Mouse (Mus musculus): ENCODE results near the gene Zfp93.
"Not testable (repeated sequence)": the region's sequence is repeated elsewhere in the genome, so short reads cannot be mapped to it uniquely, and the experiment has no call there.

Zfp93 gene

DNA sequence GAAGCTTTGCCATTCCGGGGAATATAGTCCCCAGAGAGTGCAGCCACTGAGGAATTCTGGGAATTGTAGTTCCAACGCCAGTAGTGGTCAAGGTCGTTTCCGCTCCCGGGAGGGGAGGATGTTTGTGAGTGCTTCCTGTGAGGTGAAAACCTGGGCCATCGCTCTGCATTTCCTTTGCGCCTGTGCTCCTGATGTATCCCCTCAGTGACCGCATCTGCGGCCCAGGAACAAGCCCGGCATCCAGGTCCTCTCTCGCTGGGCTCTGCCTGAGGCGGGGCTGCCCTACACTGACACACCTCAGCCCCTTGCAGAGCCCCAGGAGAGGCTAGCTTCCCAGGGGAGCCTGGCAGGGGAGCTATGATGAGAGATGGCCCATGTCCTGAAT lies at the start of gene Zfp93:
Gene Zfp93, plus strand, starts transcription at position 133 of the 385 bp plus-strand sequence.
- DNase-seq: peak; percentile 77 to 79

DNA sequence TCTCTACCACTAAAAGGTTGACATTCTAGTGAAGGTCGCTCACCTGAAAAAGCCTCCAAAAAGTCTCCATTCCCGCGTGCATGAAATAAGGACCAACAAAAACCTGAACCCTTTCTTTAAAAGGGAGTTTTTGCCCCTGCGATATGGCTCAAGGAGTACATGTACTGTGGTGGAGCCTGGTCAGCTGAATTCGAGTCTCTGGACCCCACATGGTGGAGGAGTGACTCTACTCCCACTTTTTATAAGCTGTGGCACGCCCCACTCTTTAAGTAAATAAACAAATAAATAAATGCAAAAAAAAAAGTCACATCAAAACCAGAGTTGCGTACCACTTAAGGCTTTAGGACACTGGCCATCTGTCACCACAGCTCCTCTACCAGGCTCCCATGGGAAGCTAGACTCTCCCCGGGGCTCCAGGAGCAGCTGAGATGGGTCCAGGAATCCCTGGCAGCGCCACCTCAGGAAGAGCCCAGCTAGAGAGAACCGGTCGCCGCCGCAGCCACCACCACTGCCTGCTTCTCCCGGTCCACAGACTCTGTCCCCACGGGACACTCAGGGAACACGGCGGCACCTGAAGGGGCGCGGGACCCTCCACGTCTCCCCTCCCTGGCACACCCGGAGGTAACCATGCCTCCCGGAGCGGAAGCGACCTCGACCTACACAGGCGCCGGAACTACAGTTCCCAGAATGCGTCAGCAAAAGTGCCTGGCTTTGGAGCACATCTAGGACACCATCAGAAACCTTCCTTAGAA lies 33.0 kb upstream of the Zfp93 start, which contains the start of gene Zfp109:
Gene Zfp109, minus strand, starts transcription at position 521 of the 752 bp plus-strand sequence.
- DNase-seq: peak; percentile 59 to 69

- no peak for DNase-seq
These were observed 16.2 kb upstream of the Zfp93 start for GRCm38 (mm10) chr7:24253779-24254615.

DNA sequence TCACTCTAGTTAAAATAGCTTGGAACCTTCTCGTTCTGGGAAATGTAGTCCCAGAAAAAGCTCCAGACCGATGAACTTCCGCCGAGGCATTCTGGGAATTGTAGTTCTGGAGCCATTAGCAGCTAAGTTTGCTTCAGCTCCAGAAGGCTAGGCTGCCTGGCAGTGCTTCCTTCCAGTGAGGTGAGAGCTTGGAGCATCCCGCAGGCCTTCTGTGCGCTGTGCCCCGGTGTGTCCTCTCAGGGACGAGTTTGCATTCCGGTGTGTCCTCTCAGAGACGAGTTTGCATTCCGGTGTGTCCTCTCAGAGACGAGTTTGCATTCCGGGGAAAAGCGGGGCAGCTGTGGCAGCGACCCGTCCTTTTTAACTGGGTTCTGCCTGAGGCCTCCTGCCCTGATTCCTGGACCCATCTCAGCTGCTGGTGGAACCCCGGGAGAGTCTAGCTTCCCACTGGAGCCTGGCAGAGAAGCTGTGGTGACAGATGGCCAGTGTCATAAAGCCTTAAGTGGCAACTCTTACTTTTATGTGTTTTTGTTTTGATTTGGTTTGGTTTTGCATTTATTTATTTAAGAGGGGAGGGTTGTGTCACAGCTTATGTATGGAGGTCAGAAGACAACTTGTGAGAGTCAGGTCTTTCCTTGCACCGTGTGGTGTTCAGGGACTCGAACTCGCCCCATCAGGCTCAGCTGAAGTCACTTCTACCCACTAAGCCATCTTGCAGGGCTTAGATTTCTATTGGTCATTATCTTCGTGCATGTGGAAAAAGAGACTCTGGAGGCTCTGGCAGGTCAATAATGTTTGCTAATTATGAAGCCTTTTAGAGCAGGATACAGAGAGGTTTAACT lies 15.4 kb upstream of the Zfp93 start, which contains the start of gene Zfp108:
Gene Zfp108, plus strand, starts transcription at position 162 of the 842 bp plus-strand sequence.
- DNase-seq: peak; percentile 78 to 82

- DNase-seq: no peak
These were observed 10.8 kb upstream of the Zfp93 start for GRCm38 (mm10) chr7:24259306-24259999.

DNA sequence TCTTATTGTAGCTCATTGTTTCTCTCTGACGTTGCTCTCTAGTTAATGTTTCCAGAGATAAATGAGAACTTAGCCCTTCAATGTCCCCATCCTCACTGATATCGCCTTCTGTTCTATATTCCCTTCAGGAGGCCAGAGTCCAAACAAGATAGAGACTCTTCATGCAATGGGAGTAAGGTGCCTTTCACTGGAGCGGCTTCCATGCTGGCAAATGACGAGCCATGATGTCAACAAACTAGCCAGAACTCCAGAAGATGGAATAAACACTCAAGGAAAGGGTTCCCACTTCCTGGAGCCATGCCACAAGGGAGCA lies 10.3 kb upstream of the Zfp93 start:
- DNase-seq: no peak

- no peak for DNase-seq
These were observed 1.8 kb upstream of the Zfp93 start for GRCm38 (mm10) chr7:24268176-24269155.

DNA sequence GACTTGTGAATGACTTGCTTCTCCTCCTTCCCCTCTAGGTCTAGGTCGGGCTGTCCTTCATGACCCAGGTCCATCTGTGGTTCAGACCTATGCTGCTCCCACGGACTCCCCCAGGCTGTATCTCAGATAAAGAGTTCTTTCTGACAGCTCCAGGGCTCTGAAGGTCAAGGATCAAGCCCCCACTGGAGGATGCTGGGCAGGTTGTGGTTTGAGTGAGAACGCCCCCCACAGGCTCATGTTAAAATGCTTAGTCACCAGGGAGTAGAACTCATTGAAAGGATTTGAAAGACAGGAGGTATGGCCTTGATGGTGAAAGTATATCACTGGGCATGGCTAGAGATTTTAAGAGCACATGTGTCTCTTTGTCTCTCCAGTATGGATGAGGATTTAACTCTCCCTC lies 964 bp upstream of the Zfp93 start:
- no peak for DNase-seq

DNA sequence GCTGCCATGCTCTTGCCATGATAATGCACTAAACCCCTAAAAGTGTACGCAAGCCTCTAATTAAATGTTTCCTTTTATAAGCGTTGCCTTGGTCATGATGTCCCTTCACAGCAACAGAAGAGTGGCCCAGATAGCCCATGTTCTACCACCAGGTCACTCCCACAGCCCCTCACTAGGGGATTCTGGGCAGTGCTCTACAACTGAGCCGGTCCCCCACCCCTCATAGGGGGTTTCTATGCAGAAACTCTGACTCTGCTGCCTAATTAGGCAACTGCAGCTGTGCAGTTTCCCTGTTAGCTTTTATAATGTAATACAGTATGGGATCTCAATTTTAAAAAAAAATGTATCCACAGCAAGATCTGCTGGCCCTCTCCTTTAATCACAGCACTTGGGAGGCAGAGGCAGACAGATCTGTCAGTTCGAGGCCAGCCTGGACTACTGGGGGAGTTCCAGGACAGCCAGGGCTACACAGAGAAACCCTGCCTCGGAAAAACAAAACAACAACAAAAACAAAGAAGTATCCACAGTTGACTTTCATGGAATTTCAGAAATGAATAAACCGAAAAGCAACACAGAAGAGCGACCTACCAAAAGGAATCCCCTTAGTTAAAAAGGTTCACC lies 443 bp upstream of the Zfp93 start:
- no peak for DNase-seq

DNA sequence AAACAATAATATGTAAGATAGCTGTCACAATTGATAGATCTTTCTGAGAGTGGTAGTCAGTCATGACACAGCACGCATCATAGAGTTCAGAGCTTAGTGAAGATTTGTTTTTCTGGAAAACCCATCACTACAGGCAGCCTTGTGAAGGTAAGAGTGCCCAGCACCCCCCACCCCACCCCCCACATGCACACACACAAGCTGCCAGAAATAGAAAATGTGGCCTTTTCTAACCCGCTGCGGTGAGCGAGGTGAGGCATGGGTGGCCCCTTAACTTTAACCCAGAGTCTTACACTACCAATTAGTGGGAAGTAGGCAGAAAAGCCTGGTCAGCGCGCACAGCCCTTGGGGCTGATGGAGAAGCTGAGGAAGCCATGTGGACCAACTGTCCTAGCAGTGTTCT lies 971 bp downstream of the Zfp93 start:
- no peak for DNase-seq

DNA sequence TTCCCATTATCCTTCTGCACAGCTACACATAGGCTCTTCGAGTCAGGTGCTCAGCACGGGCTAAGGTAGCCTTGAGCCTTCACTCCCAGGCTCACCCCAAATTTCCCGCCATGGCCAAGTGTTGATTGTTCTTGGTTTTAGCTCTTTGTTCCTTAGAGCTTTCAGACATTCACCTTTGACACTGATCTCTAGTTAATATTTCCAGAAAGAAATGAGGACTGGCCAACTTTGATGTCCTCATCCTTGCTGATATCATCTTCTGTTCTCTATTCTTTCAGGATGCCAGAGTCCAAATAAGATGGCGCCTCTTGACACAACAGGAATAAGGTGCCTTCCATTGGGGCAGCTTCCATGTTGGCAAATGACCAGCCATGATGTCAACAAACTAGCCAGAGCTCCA lies 4.2 kb downstream of the Zfp93 start:
- DNase-seq: no peak

DNA sequence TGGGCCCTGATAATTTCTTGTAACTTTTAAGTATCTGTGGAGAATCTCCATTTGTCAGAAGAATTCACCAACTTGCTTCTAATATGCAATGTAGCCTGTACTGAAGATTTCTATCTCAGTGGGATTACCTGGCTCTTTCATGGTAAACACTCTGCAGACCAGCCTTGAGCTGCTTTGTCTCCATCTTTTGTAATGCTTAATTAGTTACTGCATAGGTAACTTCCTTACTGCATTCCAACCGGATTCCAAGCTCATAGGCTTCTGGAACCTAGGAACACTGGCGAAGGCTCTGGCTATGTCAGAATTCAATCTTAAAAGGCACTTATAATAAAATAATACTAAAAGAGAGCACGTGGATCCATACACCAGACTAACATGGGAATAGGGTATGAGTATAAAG lies 8.6 kb downstream of the Zfp93 start:
- DNase-seq: not testable (repeated sequence)

- DNase-seq: no peak
These were observed 10.0 kb downstream of the Zfp93 start for GRCm38 (mm10) chr7:24280031-24280857.

DNA sequence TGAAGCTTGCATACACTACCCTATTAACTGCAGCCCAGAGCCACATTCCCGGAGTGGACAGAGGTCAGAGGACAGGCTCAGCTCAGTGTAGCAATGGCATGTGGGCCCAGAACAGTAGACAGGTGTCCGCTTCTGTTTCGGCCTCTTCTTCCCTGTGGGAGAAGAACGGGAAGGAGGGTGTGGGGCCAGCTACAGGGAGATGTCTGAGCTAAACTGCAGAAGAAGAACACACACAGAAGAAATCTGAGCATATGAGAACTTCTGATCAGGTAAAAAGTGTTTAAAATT lies 10.6 kb downstream of the Zfp93 start:
- no peak for DNase-seq

DNA sequence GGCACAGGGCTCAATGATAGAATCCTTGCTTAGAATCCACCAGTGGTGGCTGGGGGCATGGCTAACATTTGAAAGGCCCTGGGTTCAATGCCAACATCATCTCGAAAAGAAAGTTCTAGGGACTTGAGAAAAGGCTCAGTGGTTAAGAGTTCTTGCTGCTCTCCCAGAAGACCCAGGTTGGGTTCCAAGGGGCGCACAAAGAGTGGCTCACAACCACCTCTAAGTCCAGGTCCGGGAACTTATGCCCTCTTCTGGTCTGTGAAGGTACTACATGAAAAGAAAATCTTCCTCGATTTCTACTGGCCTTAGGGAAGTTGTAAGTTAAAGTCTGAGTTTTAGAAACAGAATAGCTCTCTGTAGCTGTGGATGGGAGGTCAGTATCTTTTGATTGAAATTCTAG lies 15.9 kb downstream of the Zfp93 start:
- DNase-seq: no peak

GRCm38 (mm10) chr7:24286916-24287315 lies 16.7 kb downstream of the Zfp93 start:
- no peak for DNase-seq

DNA sequence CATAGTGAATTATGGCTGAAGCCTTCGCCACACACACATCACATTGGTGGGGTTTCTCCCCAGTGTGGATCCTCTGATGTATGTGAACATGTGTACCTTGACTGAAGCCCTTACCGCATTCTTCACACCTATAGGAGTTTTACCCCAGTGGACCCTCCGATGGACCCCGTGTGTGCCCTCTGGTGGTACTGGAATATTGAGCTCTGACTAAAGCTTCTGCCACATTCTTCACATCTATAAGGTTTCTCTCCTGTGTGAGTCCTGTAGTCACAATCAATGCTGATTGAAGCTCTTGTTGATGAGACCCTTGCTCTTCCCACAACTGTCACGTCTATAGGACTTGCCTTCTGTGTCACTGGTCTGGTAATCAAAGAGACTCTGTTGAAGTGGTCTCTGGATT lies 17.4 kb downstream of the Zfp93 start:
- no peak for DNase-seq

GRCm38 (mm10) chr7:24288512-24288911 lies 18.3 kb downstream of the Zfp93 start:
- DNase-seq: no peak

- no peak for DNase-seq
These were observed 20.0 kb downstream of the Zfp93 start for GRCm38 (mm10) chr7:24290106-24290693.

Measured in lung, postnatal 4 days (tissue).